Mouse (Mus musculus) heart, postnatal 0 days (tissue): Measurements from ENCODE around the gene Antxr1. TPM values are rescaled to one million over a fixed set of nuclear protein-coding genes. Genes with fewer than 3 reads are reported as not detected.
A peak's percentile ranks its signal among the peaks of the same experiment; 100 is the strongest.

Source experiments
- ATAC-seq: fragments of 200-750 bp; cut with Nextera tagmentation; 2 replicates; pipeline ENCODE4 v1.8.0; 2017; ENCODE audit warnings: low read depth, moderate number of reproducible peaks, moderate library complexity; ENCODE audit not compliant: insufficient read depth
- DNase-seq: peaks from one replicate; pipeline ENCODE4 v3.0.0-alpha.2; 2016; ENCODE audit warnings: low spot score
- H3K27ac ChIP-seq: fragments of 300-500 bp; sonication (generic); 2 replicates; pipeline ENCODE4 v1.5.1; 2014; ENCODE audit warnings: low read depth, mild to moderate bottlenecking
- H3K27me3 ChIP-seq: fragments of 300-500 bp; sonication (generic); 2 replicates; pipeline ENCODE4 v1.6.1; 2014; ENCODE audit warnings: low read length, mixed read lengths; ENCODE audit not compliant: control insufficient read depth, insufficient read depth
- H3K36me3 ChIP-seq: fragments of 300-500 bp; sonication (generic); replicated peaks from 2 replicates; pipeline ENCODE4 v1.6.1; 2014; ENCODE audit warnings: low read length, mixed read lengths; ENCODE audit not compliant: control insufficient read depth, insufficient read depth
- H3K4me1 ChIP-seq: fragments of 300-500 bp; sonication (generic); 2 replicates; pipeline ENCODE4 v1.6.1; 2014; ENCODE audit warnings: antibody characterized with exemption; ENCODE audit not compliant: control insufficient read depth, insufficient read depth
- H3K4me2 ChIP-seq: fragments of 300-500 bp; sonication (generic); 2 replicates; pipeline ENCODE4 v1.6.1; 2014; ENCODE audit warnings: low read depth, mild to moderate bottlenecking, low read length, moderate library complexity
- H3K4me3 ChIP-seq: fragments of 300-500 bp; sonication (generic); 2 replicates; pipeline ENCODE4 v1.5.1; 2014; ENCODE audit warnings: low read depth, low read length
- H3K9ac ChIP-seq: fragments of 300-500 bp; sonication (generic); replicated peaks from 2 replicates; pipeline ENCODE4 v1.6.1; 2014; ENCODE audit warnings: low read depth, low read length, mixed read lengths
- H3K9me3 ChIP-seq: fragments of 300-500 bp; sonication (generic); replicated peaks from 2 replicates; pipeline ENCODE4 v1.6.1; 2016; ENCODE audit warnings: low read length; ENCODE audit not compliant: control insufficient read depth
- CTCF ChIP-seq: IDR thresholded peaks from 2 replicates; pipeline ENCODE4 v1.5.1; 2016; ENCODE audit warnings: antibody characterized with exemption, control low read depth, low read depth
- EP300 ChIP-seq: IDR thresholded peaks from 2 replicates; pipeline ENCODE4 v1.6.1; 2016; ENCODE audit warnings: antibody characterized with exemption, low read depth
- WGBS: fragments of 180-500 bp; shearing (Covaris S2); extraction: QIAGEN DNeasy Blood & Tissue Kit; methylation state at CpG from one replicate; pipeline ENCODE4 v1.1.7; 2014; 5-methylcytosine and 5-hydroxymethylcytosine counted together
- polyA plus RNA-seq: library from polyadenylated mRNA; unstranded; fragments of >200 nt; fragmentation: Nextera tagmentation; extraction: Ambion mirVana; gene quantifications from 2 replicates; pipeline ENCODE4 v1.2.1, GENCODE M21; 2015
- total RNA-seq: library from RNA; depleted of rRNA; stranded (reverse); fragments of >200 nt; gene quantifications from 2 replicates; pipeline ENCODE4 v1.2.3, GENCODE M21; 2014; ENCODE audit warnings: low replicate concordance

Antxr1 gene
- total and polyA plus RNA-seq, 2 experiments from 2014 or later: 2.6 to 18.7 TPM

- ATAC-seq (peak; percentile 75), DNase-seq (peak; percentile 33)
- Histone ChIP-seq H3K27ac (no peak overlapping the region), H3K27me3 (peaks cover 7% of the 10 kb centered on the region; the same call in 1 of the 2 replicates), H3K4me3 (no peak overlapping the region), H3K36me3 (no peaks in the 10 kb centered on the region), H3K9ac (no peak overlapping the region), H3K4me1 (peaks cover 12% of the 10 kb centered on the region), H3K4me2 (no peak overlapping the region), H3K9me3 (no peaks in the 10 kb centered on the region)
- TF ChIP-seq EP300: no peak
- TF ChIP-seq CTCF: no peak
- 44% methylated on average over 22 of the region's 22 CpGs for WGBS
These were observed 7.1 kb downstream of the Antxr1 start for GRCm38 (mm10) chr6:87328265-87329173.

GRCm38 (mm10) chr6:87326932-87327331 lies 8.7 kb downstream of the Antxr1 start:
- DNase-seq (no peak), ATAC-seq (no peak)
- Histone ChIP-seq H3K4me3 (no peak overlapping the region), H3K27me3 (no peaks in the 10 kb centered on the region), H3K4me1 (peaks cover 12% of the 10 kb centered on the region), H3K27ac (no peak overlapping the region), H3K4me2 (no peak overlapping the region), H3K9me3 (no peaks in the 10 kb centered on the region), H3K36me3 (no peaks in the 10 kb centered on the region), H3K9ac (no peak overlapping the region)
- WGBS: 76% methylated on average over 2 of the region's 2 CpGs
- TF ChIP-seq CTCF: no peak
- no peak for TF ChIP-seq EP300

- Histone ChIP-seq H3K4me3 (no peak overlapping the region), H3K4me2 (no peak overlapping the region), H3K27ac (no peak overlapping the region), H3K9me3 (no peaks in the 10 kb centered on the region), H3K36me3 (no peaks in the 10 kb centered on the region), H3K9ac (no peak overlapping the region), H3K27me3 (no peaks in the 10 kb centered on the region), H3K4me1 (peaks cover 4% of the 10 kb centered on the region; the same call in 1 of the 2 replicates)
- WGBS: 74% methylated on average over 2 of the region's 2 CpGs
- DNase-seq: no peak
- TF ChIP-seq CTCF: peak; percentile 82
- TF ChIP-seq EP300: no peak
- no peak; the same call in 1 of the 2 replicates for ATAC-seq
These were observed 12.2 kb downstream of the Antxr1 start for GRCm38 (mm10) chr6:87323381-87323780.

GRCm38 (mm10) chr6:87318651-87319050 lies 17.0 kb downstream of the Antxr1 start:
- H3K27ac ChIP-seq: no peak overlapping the region
- TF ChIP-seq EP300 (no peak), CTCF (no peak)
- WGBS: 91% methylated on average over 7 of the region's 7 CpGs
- H3K9me3 ChIP-seq: no peaks in the 10 kb centered on the region
- no peaks in the 10 kb centered on the region for H3K4me1 ChIP-seq
- H3K4me2 ChIP-seq: no peak overlapping the region
- H3K9ac ChIP-seq: no peak overlapping the region
- DNase-seq: no peak
- ATAC-seq: no peak
- H3K27me3 ChIP-seq: no peaks in the 10 kb centered on the region
- H3K4me3 ChIP-seq: no peak overlapping the region
- H3K36me3 ChIP-seq: no peaks in the 10 kb centered on the region

- 74% methylated on average over 8 of the region's 8 CpGs for WGBS
- H3K27ac ChIP-seq: no peak overlapping the region
- TF ChIP-seq EP300: no peak
- no peak for TF ChIP-seq CTCF
- H3K36me3 ChIP-seq: no peaks in the 10 kb centered on the region
- H3K4me1 ChIP-seq: no peaks in the 10 kb centered on the region
- H3K4me2 ChIP-seq: no peak overlapping the region
- ATAC-seq (no peak), DNase-seq (peak; percentile 25)
- H3K27me3 ChIP-seq: no peaks in the 10 kb centered on the region
- no peak overlapping the region for H3K4me3 ChIP-seq
- no peak overlapping the region for H3K9ac ChIP-seq
- H3K9me3 ChIP-seq: no peaks in the 10 kb centered on the region
These were observed 18.7 kb downstream of the Antxr1 start for GRCm38 (mm10) chr6:87316966-87317365.
